Mouse (Mus musculus): ENCODE results near the gene Bcl9l.

The Bcl9l gene

GRCm38 (mm10) chr9:44483510-44484044 lies 952 bp downstream of the Bcl9l start:
- under 1% methylated on average over 12 of the region's 12 CpGs for WGBS

- WGBS, result 11% methylated on average over 7 of the region's 7 CpGs
These were observed 1.9 kb downstream of the Bcl9l start for GRCm38 (mm10) chr9:44484311-44485104.

GRCm38 (mm10) chr9:44485105-44485515 lies 2.5 kb downstream of the Bcl9l start:
- 30% methylated on average over 6 of the region's 6 CpGs for WGBS

- WGBS, result 20% methylated on average over 14 of the region's 14 CpGs
These were observed 3.0 kb downstream of the Bcl9l start for GRCm38 (mm10) chr9:44485516-44486161.

- WGBS, result 26% methylated on average over 3 of the region's 3 CpGs
These were observed 3.7 kb downstream of the Bcl9l start for GRCm38 (mm10) chr9:44486335-44486734.

- WGBS, result 17% methylated on average over 15 of the region's 15 CpGs
These were observed 4.3 kb downstream of the Bcl9l start for GRCm38 (mm10) chr9:44486741-44487421.

GRCm38 (mm10) chr9:44487441-44487840 lies 4.8 kb downstream of the Bcl9l start:
- WGBS, result 8% methylated on average over 7 of the region's 7 CpGs

GRCm38 (mm10) chr9:44488416-44488815 lies 5.8 kb downstream of the Bcl9l start:
- WGBS, result 31% methylated on average over 8 of the region's 8 CpGs

- WGBS, result 17% methylated on average over 5 of the region's 5 CpGs
These were observed 6.3 kb downstream of the Bcl9l start for GRCm38 (mm10) chr9:44488855-44489381.

- WGBS, result 15% methylated on average over 17 of the region's 17 CpGs
These were observed 7.0 kb downstream of the Bcl9l start for GRCm38 (mm10) chr9:44489651-44490085.

GRCm38 (mm10) chr9:44490086-44490967 lies 7.7 kb downstream of the Bcl9l start:
- WGBS, result 49% methylated on average over 17 of the region's 17 CpGs

- WGBS, result 85% methylated on average over 10 of the region's 10 CpGs
These were observed 8.7 kb downstream of the Bcl9l start for GRCm38 (mm10) chr9:44491351-44491750.

- 64% methylated on average over 17 of the region's 17 CpGs for WGBS
These were observed 10.2 kb downstream of the Bcl9l start for GRCm38 (mm10) chr9:44492631-44493461.

- WGBS, result 39% methylated on average over 11 of the region's 11 CpGs
These were observed 11.7 kb downstream of the Bcl9l start for GRCm38 (mm10) chr9:44494261-44494862.

GRCm38 (mm10) chr9:44494863-44495809 lies 12.5 kb downstream of the Bcl9l start:
- WGBS, result 31% methylated on average over 9 of the region's 9 CpGs

GRCm38 (mm10) chr9:44495810-44496344 lies 13.3 kb downstream of the Bcl9l start:
- WGBS, result 89% methylated on average over 10 of the region's 10 CpGs

- WGBS, result 76% methylated on average over 12 of the region's 12 CpGs
These were observed 14.3 kb downstream of the Bcl9l start for GRCm38 (mm10) chr9:44496803-44497461.

Measured in cerebral cortex, adult 2 months (tissue).